In genomic region chr12:112871272-112871671, GRCm38 (mm10) we compare ENCODE assay signal across 18 mouse cellular contexts. TPM values are rescaled to one million over a fixed set of nuclear protein-coding genes. Genes with fewer than 3 reads are reported as not detected.
"Had no signal": no experiment of that assay in that cellular context is flagged by ENCODE, and none has a peak within 500 bp of the region (broad histone marks: within the 10 kb centered on the region; RNA-seq: fewer than 3 reads in every experiment).

No protein-coding gene starts in this region.

- H3K4me2 ChIP-seq: kidney, embryonic 15.5 days; limb, embryonic 12.5 days; limb, embryonic 15.5 days; liver, embryonic 11.5 days; lung, embryonic 14.5 days; midbrain, embryonic 13.5 days; neural tube, embryonic 13.5 days had no signal

- H3K36me3 ChIP-seq: kidney, embryonic 15.5 days; limb, embryonic 12.5 days; limb, embryonic 15.5 days; midbrain, embryonic 10.5 days; midbrain, embryonic 13.5 days; neural tube, embryonic 13.5 days had no signal

- H3K9me3 ChIP-seq: kidney, embryonic 15.5 days; limb, embryonic 12.5 days; limb, embryonic 15.5 days; megakaryocyte, embryonic 14.5 days; midbrain, embryonic 10.5 days; midbrain, embryonic 13.5 days; neural tube, embryonic 13.5 days had no signal

- DNase-seq: kidney, adult 8-10 months; kidney, postnatal 10 days; left cerebral cortex, postnatal 4 days; liver, postnatal 0 days; lung, embryonic 14.5 days; lung, postnatal 10 days; lung, postnatal 36 days had no signal

- H3K4me3 ChIP-seq: kidney, embryonic 15.5 days; limb, embryonic 12.5 days; limb, embryonic 15.5 days; midbrain, embryonic 10.5 days; midbrain, embryonic 13.5 days; myocyte; neural tube, embryonic 13.5 days had no signal

- ATAC-seq: liver, postnatal 0 days; midbrain, embryonic 13.5 days; midbrain, embryonic 16.5 days had no signal

- H3K27ac ChIP-seq: kidney, embryonic 15.5 days; limb, embryonic 12.5 days; limb, embryonic 15.5 days; liver, embryonic 14.5 days; midbrain, embryonic 10.5 days; midbrain, embryonic 13.5 days; neural tube, embryonic 13.5 days had no signal

- H3K9ac ChIP-seq: kidney, embryonic 15.5 days; limb, embryonic 12.5 days; limb, embryonic 15.5 days; liver, embryonic 14.5 days; liver, postnatal 0 days; lung, embryonic 14.5 days; midbrain, embryonic 13.5 days; neural tube, embryonic 13.5 days had no signal

RNA-seq across cellular contexts. Expression of gene Gpr132, which starts 3.2 kb away (rescaled TPM):
- polyA plus RNA-seq: limb, embryonic 12.5 days; midbrain, embryonic 10.5 days; midbrain, embryonic 13.5 days; midbrain, embryonic 16.5 days; neural tube, embryonic 13.5 days had no signal
